Mouse (Mus musculus): ENCODE measurements around the gene Lrrc4c.

DNA sequence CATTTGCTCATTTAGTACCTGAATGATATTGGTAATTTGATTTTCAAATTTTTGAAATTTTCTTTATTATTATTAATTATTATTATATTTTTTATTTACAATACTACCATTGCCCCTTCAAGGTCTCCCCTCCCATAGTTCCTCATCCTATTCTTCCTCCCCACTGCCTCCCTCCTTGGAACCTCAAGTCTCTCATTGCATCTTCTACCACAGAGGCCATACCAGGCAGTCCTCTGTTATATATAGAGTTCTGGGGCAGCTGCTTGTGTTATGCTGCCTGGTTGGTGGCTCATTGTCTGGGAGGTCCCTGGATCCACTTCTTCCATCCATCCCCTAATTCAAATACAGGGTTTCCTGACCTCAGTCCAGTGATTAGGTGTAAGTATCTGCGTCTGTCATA is 709.6 kb downstream of the Lrrc4c start:
- no peak for TF ChIP-seq POLR2A (IDR thresholded peaks at IDR 0.05; ENCODE audit: insufficient read depth, low read length)
- no peak for TF ChIP-seq CTCF (IDR thresholded peaks at IDR 0.05; ENCODE audit: low read depth, low read length)
- no peak for TF ChIP-seq EP300 (IDR thresholded peaks at IDR 0.05; ENCODE audit: insufficient read depth, low read depth, low read length)

Data from ES-Bruce4 (cell line).